Mouse (Mus musculus) layer of hippocampus, adult 9-11 months (tissue): ENCODE results near the gene Pdlim1.

Experiments
- DNase-seq: peaks from one replicate; pipeline ENCODE4 v3.0.0; 2022

Pdlim1 gene

GRCm38 (mm10) chr19:40283415-40283814 is 11.8 kb upstream of the Pdlim1 start:
- no peak for DNase-seq

DNA sequence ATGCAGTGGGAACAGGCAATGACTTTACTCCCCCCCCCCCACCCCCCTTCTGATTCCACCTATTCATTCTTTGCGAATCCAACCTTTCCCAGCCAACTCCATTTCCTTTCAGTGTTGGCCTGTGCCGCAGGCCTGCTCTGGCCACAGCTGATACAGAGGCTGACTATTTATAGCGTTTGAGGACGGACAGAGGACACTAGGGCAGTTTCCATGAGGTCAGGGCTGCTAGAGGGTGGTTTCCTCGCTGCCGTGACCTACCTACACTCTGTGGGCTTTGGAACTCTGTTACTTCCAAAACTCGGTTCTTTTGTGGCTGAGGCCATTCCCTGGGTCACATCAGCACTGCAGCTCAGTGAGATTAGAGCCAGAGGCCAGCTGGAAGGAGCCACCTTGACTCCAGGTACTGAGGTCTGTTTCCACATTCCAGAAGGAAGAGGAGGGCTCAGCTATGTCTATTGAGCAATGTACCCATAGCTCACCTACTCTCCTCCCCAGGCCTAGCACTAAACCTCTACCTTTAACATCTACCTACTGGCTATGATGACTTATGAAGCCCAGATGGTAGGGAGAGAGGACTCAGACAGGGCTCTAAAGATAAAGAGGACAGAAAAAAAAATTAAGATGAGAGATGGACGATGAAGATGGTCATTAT is 6.9 kb upstream of the Pdlim1 start:
- no peak for DNase-seq

GRCm38 (mm10) chr19:40277494-40277893 is 5.9 kb upstream of the Pdlim1 start:
- DNase-seq = no peak

- no peak for DNase-seq
Measured at GRCm38 (mm10) chr19:40275401-40276188, 4.0 kb upstream of the Pdlim1 start.

GRCm38 (mm10) chr19:40272674-40273073 is 1.0 kb upstream of the Pdlim1 start:
- no peak for DNase-seq

- no peak for DNase-seq
Measured at GRCm38 (mm10) chr19:40270351-40271307, 1.0 kb downstream of the Pdlim1 start.

DNA sequence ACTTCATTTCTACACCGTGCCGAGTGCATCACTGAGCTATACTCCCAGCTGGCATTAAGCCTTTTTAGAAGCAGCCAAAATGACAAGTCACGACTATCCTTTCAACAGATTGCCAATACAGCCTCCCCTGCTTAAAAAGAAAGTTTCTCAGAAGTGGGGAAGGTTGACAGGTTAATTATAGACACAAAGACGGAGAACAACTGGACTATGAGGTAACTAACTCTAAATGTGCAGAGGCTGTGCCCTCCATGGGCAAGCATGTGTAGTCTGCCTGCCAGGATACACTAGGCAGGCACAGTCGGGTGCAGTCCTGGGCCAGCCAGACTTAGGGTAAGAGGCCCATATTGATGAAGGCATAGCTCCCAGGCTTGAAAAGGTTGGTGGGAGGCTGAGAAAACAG is 2.1 kb downstream of the Pdlim1 start:
- DNase-seq = no peak

DNA sequence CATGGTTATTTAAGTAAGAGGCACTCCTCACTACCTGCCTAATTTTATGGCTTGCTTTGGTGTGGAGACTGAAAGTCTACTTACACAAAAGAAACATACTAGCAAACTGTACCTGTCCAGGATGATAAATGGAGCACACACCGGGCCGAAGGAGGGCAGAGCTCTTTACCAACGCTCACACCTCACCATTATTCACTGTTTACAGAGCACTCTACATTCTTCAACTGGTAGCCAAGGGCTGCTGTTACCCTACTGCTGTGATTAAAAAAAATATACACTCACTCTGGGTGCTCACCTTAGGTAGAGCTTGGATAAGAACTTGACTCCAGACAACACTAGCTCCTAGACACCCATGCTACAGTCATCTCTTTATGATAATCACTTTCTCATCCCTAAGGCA is 3.1 kb downstream of the Pdlim1 start:
- no peak for DNase-seq

DNA sequence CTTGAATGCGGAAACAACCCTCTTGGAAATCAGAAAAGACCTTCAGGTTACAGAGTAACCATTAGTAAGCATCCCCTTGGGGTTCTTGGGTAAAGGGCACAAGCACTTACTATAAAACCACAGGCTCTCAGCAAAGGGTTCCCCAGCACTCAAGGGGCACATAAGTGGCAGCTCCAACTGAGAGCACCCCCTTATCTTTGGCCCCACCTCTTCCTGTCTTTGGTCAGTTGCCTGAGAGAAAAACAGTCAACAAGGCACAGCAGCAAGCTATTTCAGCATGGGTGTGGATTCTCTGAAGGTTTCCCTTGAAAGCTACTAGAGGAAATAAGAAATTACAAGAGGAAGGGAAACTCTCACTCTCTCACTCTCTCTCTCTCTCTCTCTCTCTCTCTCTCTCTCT is 4.3 kb downstream of the Pdlim1 start:
- no peak for DNase-seq

GRCm38 (mm10) chr19:40259485-40259884 is 12.2 kb downstream of the Pdlim1 start:
- no peak for DNase-seq

- DNase-seq = no peak
Measured at GRCm38 (mm10) chr19:40257396-40257795, 14.2 kb downstream of the Pdlim1 start.

DNA sequence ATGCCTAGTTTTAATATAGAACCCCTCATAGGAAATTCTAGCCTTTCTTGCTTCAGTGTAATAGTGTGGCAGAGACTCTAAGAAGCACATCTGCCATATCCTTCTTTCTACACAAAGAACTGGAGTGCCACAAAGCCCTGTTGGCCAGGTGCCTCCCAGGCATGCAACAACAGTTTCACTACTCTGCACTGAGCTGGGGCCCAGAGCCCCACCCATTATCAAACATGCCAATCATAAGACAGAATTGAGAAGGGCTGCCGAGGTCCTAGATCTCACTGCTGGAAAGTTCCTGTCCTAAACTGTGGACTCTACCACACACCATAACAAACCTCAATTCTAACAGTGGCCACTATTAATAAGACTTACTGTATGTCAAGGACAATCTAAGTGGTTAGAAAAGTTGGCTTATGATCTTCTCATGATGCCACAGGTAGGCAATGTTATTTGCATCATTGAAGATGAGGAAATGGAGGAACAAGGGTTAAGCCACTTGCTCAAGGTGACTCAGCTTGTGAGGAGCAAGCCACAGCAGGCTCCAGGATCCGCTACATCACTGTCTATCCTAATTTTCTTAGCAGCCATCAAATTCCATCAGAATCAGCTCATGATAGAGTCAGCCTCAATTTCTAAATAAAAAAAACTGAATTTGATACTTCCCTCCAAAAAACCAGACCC is 15.1 kb downstream of the Pdlim1 start:
- DNase-seq = no peak

DNA sequence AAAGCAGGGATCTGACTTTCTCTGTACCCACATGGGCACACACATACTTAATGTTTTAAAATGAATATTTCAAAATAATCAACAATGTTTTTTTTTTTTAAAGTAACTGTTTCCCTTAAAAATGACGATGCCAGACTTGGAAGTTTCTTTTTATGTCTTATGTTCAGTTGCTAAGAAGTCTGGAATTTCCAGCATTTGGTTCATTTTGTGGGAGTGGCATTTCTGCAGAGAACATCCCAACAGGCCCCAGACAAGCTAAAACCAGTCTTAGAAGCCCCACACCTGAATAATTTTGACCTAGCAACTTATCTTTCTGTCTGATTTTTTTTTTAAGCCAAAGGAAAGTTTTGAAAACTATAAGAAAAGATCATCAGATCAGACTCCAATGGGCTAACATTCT is 16.1 kb downstream of the Pdlim1 start:
- no peak for DNase-seq

GRCm38 (mm10) chr19:40254741-40255140 is 16.9 kb downstream of the Pdlim1 start:
- no peak for DNase-seq

- no peak for DNase-seq
Measured at GRCm38 (mm10) chr19:40253768-40254167, 17.9 kb downstream of the Pdlim1 start.

GRCm38 (mm10) chr19:40251115-40251514 is 20.5 kb downstream of the Pdlim1 start:
- DNase-seq = no peak

GRCm38 (mm10) chr19:40249352-40249751 is 22.3 kb downstream of the Pdlim1 start:
- no peak for DNase-seq

DNA sequence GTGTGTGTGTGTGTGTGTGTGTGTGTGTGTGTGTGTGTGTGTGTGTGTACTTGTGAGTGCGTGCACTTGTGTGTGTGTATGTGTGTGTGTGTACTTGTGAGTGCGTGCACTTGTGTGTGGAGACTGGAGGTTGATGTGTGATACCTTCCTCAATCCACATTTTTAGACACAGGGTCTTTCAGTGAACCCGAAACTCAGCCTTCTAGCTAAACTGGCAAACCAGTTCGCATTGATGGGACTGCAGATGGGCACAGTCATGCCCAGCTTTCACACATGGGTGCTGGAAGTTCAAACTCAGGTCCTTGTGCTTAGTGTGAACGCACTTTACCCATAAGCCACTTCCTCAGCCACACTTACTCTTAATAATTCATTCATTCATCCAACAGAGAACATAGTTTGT is 23.2 kb downstream of the Pdlim1 start:
- no peak for DNase-seq

DNA sequence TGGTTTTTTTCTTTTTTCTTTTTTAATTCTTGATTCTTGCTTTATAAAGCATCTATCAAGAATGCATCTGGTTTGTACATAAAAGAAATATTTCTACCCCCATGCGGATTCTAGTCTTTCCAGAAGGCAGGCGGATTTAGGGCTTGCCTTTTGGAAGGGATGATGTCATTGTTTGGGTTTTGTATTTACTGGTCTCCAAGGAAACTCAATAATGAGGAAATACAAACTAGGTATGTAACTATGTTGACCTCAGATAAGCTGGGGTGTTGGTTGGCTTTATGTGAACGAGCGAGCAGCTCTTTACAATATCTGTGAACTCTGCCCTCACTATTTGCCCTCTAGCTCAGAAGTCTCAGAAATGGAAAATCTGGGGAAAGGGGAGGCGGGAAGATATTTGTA is 24.4 kb downstream of the Pdlim1 start:
- DNase-seq = no peak

DNA sequence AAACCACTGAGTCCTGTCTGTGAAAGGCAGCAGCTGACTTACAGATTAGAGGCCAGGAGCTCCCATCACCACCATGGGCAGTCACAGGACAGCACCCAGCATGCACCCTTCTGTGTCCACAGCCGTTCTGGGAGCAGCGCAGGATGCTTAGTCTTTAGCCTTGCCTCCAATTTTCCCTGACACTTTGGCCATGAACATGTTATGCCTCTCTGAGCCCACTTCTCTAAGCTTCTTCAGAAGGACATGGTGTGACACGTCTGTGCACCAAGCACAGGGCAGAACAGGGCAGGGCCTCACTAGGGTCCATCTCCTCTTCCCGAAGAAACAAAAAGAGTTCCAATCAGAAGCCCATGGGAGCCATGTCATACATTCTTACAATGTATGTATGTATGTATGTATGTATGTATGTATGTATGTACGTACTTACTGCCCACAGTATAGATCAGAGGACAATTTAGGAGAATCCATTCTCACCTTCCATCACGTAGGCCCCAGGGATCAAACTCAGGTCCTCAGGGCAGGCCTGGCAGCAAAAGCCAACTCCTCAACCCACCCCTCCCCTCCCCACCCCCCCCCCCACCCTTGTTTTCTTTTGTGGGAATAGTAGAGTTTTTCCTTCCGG is 24.9 kb downstream of the Pdlim1 start:
- DNase-seq = no peak

GRCm38 (mm10) chr19:40240838-40241689 is 30.6 kb downstream of the Pdlim1 start:
- DNase-seq = no peak
